Comparison of ENCODE assay signal across 9 mouse cellular contexts in the genomic region with DNA sequence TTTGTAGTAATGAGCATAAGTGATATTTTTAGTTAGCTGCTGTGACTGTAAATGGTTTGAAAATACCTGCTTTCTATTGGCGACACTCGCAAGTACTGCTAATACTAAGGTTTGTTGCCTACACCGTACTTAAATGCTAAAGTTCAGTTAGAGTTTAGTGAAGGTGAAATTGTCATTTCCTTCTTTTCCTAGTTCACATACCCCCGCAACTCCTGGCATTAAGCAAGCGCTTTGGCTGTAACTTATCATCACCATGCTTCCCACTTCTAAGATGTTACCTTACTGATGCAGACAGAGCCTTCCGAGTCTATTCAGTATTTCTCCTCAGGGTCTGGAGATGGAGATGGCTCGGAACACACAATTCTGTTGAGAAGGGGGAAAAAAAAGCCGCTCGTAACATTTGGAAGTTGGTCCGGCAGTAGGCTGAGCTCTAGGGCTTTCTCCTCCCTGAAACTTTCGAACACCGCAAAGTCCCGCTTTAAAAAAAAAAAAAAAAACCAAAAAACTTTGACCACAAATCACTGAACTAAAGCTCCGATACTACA. TPM values are rescaled to one million over a fixed set of nuclear protein-coding genes. Genes with fewer than 3 reads are reported as not detected.
DNase-seq lines count a peak whose midpoint lies in the region; ATAC-seq lines count a peak whose summit lies in the region.
"Had no signal": no experiment of that assay in that cellular context is flagged by ENCODE, and none has a peak within 500 bp of the region (broad histone marks: within the 10 kb centered on the region; RNA-seq: fewer than 3 reads in every experiment).

No protein-coding gene starts in this region.

- no peak overlapping the region for H3K27ac ChIP-seq in heart, embryonic 14.5 days (replicated peaks in 1 of 2; ENCODE audit: control insufficient read depth in 1 of 2, insufficient read depth in 1 of 2, low read depth in 2 of 2, low read length in 2 of 2)
- H3K27ac ChIP-seq in hindbrain, embryonic 12.5 days = no peak overlapping the region
- H3K27ac ChIP-seq in midbrain, embryonic 12.5 days (replicated peaks) = no peak overlapping the region

- DNase-seq in heart, postnatal 14 days = no peak
- peak; percentile 10 for DNase-seq in ZHBTc4 (ENCODE audit: low read depth, low spot score)
- no peak for DNase-seq in adrenal gland, postnatal 10 days
- no peak for DNase-seq in thymus, adult 18-20 months
- DNase-seq in spleen, postnatal 14 days (ENCODE audit: low spot score in 2 of 2) = no peak

- H3K9me3 ChIP-seq in heart, embryonic 14.5 days (ENCODE audit: control insufficient read depth, low read length) = no peaks in the 10 kb centered on the region
- H3K9me3 ChIP-seq in hindbrain, embryonic 12.5 days (replicated peaks) = no peaks in the 10 kb centered on the region
- H3K9me3 ChIP-seq in midbrain, embryonic 12.5 days = no peaks in the 10 kb centered on the region

- ATAC-seq in heart, embryonic 14.5 days (ENCODE audit: insufficient number of reproducible peaks, insufficient read depth, low FRiP score, low read depth) = no peak
- ATAC-seq in hindbrain, embryonic 12.5 days (ENCODE audit: low FRiP score) = no peak
- no peak for ATAC-seq in midbrain, embryonic 12.5 days (ENCODE audit: low FRiP score, low read depth)

- H3K4me2 ChIP-seq in heart, embryonic 14.5 days (ENCODE audit: low read length) = peak overlapping the region; percentile 62
- H3K4me2 ChIP-seq in hindbrain, embryonic 12.5 days (replicated peaks) = peak overlapping the region; percentile 49
- H3K4me2 ChIP-seq in midbrain, embryonic 12.5 days (replicated peaks) = peak overlapping the region; percentile 45

- no peaks in the 10 kb centered on the region for H3K36me3 ChIP-seq in heart, embryonic 14.5 days (ENCODE audit: control insufficient read depth, insufficient read depth, low read length)
- H3K36me3 ChIP-seq in hindbrain, embryonic 12.5 days = no peaks in the 10 kb centered on the region
- H3K36me3 ChIP-seq in midbrain, embryonic 12.5 days = no peaks in the 10 kb centered on the region

- intact Hi-C loops in heart, postnatal 14 days (cut with DNase I) = loop anchor here (5.0 kb wide), 2 partner anchors 128 to 177 kb away; a partner anchor contains a TSS

- no peak overlapping the region for H3K9ac ChIP-seq in heart, embryonic 14.5 days (ENCODE audit: low read length)
- H3K9ac ChIP-seq in hindbrain, embryonic 12.5 days = no peak overlapping the region
- no peak overlapping the region for H3K9ac ChIP-seq in midbrain, embryonic 12.5 days (replicated peaks)

- WGBS in heart, embryonic 14.5 days = 27% methylated on average over 14 of the region's 14 CpGs
- WGBS in hindbrain, embryonic 12.5 days = 32% methylated on average over 14 of the region's 14 CpGs
- WGBS in midbrain, embryonic 12.5 days = 29% methylated on average over 14 of the region's 14 CpGs

- H3K27me3 ChIP-seq in heart, embryonic 14.5 days (ENCODE audit: control insufficient read depth, insufficient read depth, low read length) = peaks cover 47% of the 10 kb centered on the region
- H3K27me3 ChIP-seq in hindbrain, embryonic 12.5 days = peaks cover 74% of the 10 kb centered on the region
- H3K27me3 ChIP-seq in midbrain, embryonic 12.5 days = peaks cover 70% of the 10 kb centered on the region

- peak overlapping the region; percentile 32 to 34; a peak in 3 of 4 replicates for H3K4me3 ChIP-seq in heart, embryonic 14.5 days (ENCODE audit: control insufficient read depth in 1 of 2, insufficient read depth in 1 of 2, low read depth in 1 of 2, low read length in 2 of 2)
- H3K4me3 ChIP-seq in hindbrain, embryonic 12.5 days = 0 out of 2 replicates have a peak overlapping the region, but pooled peaks have one; percentile 52
- peak overlapping the region; percentile 57; the same call in 1 of the 2 replicates for H3K4me3 ChIP-seq in midbrain, embryonic 12.5 days

- no peaks in the 10 kb centered on the region; a peak in 1 of 4 replicates for H3K4me1 ChIP-seq in heart, embryonic 14.5 days (ENCODE audit: control insufficient read depth in 2 of 2, insufficient read depth in 2 of 2, low read length in 2 of 2)
- H3K4me1 ChIP-seq in hindbrain, embryonic 12.5 days = no peaks in the 10 kb centered on the region
- no peaks in the 10 kb centered on the region for H3K4me1 ChIP-seq in midbrain, embryonic 12.5 days

RNA-seq across cellular contexts. Expression of a gene that starts 1.1 kb away (rescaled TPM):
- not detected in 2 replicates for polyA plus RNA-seq in heart, embryonic 14.5 days (2014; fragmentation: Nextera tagmentation; extraction: Ambion mirVana)
- total RNA-seq in heart, postnatal 14 days (2021) = not detected
- 0.12 TPM in 1 of 2 replicates, not detected in the other for polyA plus RNA-seq in hindbrain, embryonic 12.5 days (2016; fragmentation: Nextera tagmentation; extraction: Ambion mirVana)
- polyA plus RNA-seq in midbrain, embryonic 12.5 days (2016; fragmentation: Nextera tagmentation; extraction: Ambion mirVana) = 0.09 TPM in 1 of 2 replicates, not detected in the other
- not detected for total RNA-seq in adrenal gland, postnatal 10 days (2021)
- polyA plus RNA-seq: spleen, adult 2 months had no signal

RNA-seq across cellular contexts. Expression of a gene that starts 1.5 kb away (rescaled TPM):
- 215 and 221 TPM in 2 replicates for polyA plus RNA-seq in heart, embryonic 14.5 days (2014; fragmentation: Nextera tagmentation; extraction: Ambion mirVana)
- total RNA-seq in heart, postnatal 14 days (2021) = 100 to 1,000 TPM; 177 to 231 TPM
- polyA plus RNA-seq in hindbrain, embryonic 12.5 days (2016; fragmentation: Nextera tagmentation; extraction: Ambion mirVana) = 109 and 112 TPM in 2 replicates
- polyA plus RNA-seq in midbrain, embryonic 12.5 days (2016; fragmentation: Nextera tagmentation; extraction: Ambion mirVana) = 108 and 116 TPM in 2 replicates
- total RNA-seq in adrenal gland, postnatal 10 days (2021) = 100 to 1,000 TPM; 127 to 128 TPM
